Mouse (Mus musculus): Measurements from ENCODE around the gene Slc2a5.

Slc2a5 gene

DNA sequence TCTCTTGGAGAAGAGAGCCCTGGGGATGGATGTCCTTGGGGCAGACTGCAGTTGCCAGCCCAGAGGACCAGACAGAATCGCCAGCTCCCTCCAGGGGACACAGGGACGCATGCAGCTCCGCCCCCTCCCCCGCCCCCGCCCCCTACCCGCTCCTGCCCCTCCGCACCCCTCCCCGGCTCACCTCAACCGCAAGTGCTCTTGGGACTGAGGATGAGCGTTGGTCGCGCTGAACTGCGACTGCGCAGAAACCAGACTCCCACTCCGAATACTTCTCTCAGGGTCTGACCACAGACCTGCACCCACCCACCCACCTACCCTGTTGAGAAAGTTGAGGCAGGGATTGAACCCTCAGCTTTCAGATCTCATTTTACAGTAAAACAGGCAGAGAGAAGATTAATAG is at the start of gene Slc2a5:
Gene Slc2a5 (plus strand): TSS at position 229 of the 400 bp plus-strand sequence.
- no peak for DNase-seq (ENCODE audit: low read depth, low spot score)

DNA sequence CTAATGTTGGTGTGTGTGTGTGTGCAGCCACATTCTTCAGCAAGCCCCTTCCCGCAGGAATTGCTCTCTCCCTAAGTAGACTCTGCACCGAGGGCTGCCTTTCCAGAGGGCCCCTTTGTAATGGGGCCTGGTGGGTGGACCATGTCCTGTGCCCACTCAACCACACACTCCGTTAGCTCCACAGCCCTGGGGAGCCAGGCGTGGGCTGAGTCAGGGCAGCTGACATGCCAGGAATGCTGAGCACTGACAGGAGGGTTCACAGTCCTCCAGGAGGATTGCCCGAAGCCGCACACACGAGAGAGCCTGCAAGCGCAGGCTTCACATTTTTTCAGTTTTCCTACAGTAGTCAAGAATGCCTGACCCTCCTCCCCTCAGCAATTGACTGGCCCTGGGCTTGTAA is 48.9 kb upstream of the Slc2a5 start:
- DNase-seq (ENCODE audit: low read depth, low spot score): no peak

DNA sequence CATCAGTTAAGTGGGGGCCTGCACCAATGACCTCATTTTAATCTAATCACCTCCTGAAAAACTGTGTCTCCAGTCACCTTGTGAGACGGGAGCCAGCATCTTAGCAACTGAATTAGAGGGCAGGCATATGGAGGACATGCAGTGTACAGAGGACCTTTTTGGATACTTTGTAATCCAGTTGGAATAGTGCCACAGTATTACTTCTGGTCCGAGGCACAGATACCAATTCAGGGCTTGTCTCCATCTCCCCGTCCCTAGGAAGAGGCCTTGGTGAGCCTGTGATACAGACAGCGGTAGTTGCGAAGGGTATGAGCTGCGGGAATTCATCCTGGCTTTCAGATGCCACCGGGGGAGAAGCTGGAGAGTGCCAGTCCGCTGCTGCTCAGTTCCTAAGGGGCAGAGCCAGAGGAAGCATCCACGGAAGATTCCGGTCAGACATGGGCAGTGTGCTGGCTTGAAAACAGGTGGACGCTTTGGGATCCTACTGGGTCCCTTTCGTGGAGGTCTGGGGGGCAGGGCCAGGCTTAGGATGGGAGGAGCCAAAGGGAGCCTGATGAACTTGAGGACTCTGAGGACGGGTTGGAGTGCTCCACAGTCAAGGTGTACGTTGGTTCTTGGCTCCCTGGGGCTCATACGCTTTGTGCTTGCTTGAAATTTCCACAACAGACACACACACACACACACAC is 46.5 kb upstream of the Slc2a5 start:
- DNase-seq (ENCODE audit: low read depth, low spot score): no peak

DNA sequence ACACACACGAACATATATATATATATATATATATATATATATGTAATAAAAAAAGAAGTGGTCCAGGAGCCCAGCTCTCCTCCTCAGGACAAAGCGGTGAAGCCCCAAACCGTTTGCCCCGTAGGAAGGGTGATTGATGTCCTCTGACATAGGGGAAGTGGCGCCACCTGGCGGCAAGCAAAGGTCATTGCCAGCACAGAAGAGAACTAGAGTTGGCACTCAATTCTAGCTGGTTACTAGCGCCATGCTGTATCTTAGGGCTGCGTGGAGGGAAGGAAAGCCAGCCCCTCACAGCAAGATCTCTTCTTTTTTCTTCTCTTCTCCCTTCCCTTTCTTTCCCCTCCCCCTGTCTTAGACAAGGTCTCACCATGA is 46.0 kb upstream of the Slc2a5 start:
- DNase-seq (ENCODE audit: low read depth, low spot score): peak; percentile 55

- no peak for DNase-seq (ENCODE audit: low read depth, low spot score)
Observed at GRCm38 (mm10) chr4:150075350-150075749, 43.7 kb upstream of the Slc2a5 start.

GRCm38 (mm10) chr4:150076147-150076546 is 42.9 kb upstream of the Slc2a5 start:
- DNase-seq (ENCODE audit: low read depth, low spot score): no peak

- no peak for DNase-seq (ENCODE audit: low read depth, low spot score)
Observed at GRCm38 (mm10) chr4:150078646-150079045, 40.4 kb upstream of the Slc2a5 start.

DNA sequence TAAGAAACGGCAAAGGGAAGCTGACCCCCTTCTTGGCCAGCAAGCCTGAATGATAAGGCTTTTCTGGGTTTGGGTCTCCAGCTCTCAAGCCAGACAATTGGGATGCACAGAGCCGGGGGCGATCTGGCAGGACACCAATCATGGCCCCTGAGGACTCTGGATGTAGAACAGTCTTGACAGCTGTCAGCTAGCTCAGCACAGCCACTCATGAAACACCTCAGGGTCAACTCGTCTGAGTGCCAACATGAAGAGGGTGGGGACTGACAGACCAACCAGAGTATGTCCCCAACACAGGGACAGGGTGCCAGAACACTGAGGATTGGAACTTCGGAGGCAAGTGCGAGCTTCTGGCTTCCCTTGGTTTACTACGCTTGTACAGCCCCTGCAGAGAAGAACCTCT is 39.8 kb upstream of the Slc2a5 start:
- no peak for DNase-seq (ENCODE audit: low read depth, low spot score)

DNA sequence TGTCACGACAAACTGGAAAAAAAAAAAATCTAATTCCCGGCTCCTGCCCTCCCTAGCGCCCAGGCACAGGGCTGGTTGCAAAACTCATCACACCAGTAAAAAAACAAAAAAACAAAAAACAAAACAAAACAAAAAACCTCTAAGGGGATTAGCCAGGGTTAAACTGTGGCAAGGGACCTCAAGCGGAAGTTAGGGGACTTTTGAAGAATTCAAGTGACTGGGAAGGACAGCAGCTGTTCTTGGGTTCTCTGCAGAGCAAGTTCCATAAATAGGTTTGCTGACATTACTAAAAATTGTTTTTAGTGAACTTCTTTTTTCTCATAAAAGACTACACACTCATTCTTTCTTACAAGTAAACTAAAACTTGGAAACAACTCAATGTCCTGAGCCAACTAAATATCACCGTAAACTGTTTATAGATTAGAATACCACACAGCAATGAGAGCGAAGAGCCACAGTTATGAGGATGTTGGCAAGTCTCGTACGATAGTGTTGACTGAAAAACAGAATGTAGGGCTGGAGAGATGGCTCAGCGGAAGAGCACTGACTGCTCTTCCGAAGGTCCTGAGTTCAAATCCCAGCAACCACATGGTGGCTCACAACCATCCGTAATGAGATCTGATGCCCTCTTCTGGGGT is 38.6 kb upstream of the Slc2a5 start:
- DNase-seq (ENCODE audit: low read depth, low spot score): no peak

DNA sequence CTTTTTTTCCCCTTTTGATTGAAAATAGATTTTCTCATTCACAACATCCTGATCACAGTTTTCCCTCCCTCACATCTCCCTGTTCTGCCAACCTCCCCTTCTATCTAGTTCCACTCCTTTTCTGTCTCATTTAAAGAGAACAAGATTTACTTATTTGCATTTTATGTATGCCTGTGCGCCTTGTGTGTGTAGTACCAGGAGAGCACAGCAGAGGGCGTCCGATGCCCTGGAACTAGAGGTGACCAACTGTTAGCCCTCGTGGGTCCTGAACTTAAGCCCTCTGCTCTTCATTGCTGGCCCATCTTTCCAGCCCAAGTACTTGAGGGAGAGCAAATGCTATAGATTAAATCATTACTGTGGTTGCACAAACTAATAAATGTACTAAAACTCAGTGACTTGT is 33.7 kb upstream of the Slc2a5 start:
- DNase-seq (ENCODE audit: low read depth, low spot score): no peak

- no peak for DNase-seq (ENCODE audit: low read depth, low spot score)
Observed at GRCm38 (mm10) chr4:150086841-150087160, 32.3 kb upstream of the Slc2a5 start.

- DNase-seq (ENCODE audit: low read depth, low spot score): peak; percentile 94
Observed at GRCm38 (mm10) chr4:150087161-150087889, 31.8 kb upstream of the Slc2a5 start, which contains the start of gene Gpr157. Gene Gpr157 (plus strand): TSS chr4:150087365.

DNA sequence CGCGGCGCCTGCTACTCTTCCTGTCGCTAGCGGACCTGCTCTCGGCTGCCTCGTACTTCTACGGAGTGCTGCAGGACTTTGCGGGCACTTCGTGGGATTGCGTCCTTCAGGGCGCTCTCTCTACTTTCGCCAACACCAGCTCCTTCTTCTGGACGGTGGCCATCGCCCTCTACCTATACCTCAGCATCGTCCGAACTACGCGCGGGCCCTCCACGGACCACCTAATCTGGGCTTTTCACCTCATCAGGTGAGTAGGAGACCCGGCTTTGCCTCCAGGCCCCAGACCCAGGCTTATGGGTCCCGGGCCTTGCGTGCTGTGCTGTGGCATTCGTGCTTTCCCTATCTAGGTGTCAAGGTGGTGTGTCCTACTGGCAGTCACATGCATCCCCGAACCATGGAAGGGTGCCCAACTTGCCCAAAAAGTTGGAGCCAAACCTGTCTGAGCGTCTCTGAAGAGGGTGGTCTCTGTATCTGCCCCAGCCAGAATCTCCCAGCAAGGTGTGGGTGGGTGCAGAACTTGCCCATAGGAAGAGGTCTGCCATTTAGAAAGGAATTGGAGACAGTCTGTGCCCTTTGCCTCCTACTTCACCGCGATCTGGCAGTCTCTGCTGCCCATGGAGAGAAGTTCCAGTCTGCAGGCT is 31.1 kb upstream of the Slc2a5 start:
- DNase-seq (ENCODE audit: low read depth, low spot score): no peak

DNA sequence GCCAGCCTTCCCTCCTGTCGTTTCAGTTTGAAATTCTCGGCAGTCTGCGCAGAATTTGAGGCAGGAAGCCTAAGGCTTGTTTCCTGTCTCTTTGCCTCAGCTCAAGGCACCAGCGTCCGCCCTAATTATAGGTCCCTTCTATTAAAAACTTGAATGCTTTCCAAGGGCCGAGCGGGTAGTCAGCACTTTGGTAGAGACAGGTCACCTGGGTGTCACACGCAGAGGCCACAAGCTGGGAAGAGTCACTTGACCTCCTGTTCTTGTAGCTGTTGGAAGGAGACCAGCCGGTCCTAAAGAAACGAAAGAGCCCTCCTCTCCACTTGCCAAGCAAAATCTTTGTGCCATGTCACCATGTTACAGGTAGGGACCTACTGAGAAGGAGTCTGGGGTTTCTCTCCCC is 30.0 kb upstream of the Slc2a5 start:
- DNase-seq (ENCODE audit: low read depth, low spot score): no peak

DNA sequence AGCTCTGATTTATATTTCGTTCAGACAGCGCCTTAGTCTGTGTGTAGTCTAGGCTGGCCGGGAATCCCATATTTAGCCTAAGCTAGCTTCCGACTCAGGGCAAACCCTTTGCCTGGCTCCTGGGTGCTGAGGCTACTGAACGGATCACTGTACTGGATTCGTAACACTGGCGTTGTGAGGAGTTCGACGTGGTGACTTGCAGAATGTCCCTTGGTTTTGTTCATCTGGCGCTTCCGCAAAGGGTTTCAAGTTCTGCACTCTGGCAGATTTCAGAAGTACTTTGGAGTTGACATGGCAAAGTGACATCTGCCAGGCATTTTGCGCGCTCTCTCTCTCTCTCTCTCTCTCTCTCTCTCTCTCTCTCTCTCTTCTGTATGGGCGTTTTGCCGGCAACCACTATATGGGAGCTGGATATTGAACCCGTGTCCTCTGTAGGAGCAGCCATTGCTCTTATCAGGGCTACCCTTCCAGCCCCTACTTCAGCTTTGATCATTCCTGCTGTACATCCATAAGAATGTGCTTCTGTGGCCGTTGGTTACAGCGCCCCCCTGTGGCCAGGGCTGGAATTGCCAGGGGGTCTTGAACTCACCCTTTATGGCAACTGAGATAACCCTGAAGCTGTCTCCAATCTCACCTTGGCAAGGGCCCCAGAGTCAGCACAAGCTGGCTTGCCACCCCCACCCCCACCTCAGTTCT is 27.0 kb upstream of the Slc2a5 start:
- no peak for DNase-seq (ENCODE audit: low read depth, low spot score)

DNA sequence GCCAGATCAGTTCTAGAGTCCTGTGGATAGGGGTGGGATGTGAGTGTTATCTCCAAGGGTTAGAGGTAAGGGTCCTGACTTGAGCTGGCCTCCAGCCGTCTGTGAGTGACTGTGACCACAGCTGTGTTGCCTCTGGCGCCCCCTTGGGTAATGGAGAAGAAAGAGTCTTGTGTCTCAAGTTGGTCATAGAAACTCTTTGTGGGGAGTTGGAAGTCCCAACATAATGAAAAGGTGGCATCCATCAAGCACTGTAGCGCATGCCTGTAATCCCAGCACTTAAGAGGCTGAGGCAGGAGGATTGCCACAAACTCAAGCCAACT is 26.5 kb upstream of the Slc2a5 start:
- DNase-seq (ENCODE audit: low read depth, low spot score): no peak

DNA sequence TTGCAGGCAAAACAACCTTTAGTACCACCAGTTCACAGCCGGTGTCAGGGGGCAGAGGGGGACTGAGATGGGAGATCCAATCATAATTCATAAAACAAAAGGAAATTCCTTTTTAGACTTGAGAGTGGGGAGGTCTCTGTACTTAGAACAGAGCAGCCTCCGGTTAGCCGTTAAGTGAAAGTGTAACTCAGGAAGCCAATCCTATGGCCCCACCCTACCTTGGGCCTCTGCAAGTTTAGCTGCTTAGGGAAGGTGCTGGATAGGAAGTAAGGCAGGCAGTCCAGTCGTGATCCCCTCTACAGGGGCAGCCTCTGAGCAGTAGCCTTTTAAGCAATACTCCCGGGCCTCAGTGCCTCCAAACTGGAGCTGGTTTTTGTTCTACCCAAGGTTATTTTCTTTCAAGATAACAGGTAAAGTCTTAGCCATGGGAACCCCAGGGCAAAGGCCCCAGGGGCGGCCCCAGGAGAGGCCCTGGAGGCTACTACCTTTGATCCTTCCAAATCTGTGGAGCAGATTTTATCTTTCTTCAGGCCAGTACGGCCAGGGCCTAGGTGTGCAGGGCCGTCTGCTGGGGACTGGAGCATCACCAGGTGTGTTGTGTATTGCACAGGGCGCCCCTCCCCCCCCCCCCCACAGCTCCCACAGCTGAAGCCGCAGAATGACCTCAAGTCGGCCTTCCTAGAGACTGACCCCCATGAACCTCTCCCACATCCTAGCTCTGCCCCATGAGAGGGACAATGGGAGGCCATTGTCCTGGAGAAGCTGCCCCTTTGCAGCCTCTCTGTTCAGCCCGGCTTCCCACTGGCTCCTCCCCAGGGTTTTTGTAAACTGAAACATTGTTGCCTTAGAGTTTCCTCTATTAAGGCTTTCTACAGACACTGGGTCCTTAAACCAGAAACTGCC is 25.3 kb upstream of the Slc2a5 start:
- no peak for DNase-seq (ENCODE audit: low read depth, low spot score)

DNA sequence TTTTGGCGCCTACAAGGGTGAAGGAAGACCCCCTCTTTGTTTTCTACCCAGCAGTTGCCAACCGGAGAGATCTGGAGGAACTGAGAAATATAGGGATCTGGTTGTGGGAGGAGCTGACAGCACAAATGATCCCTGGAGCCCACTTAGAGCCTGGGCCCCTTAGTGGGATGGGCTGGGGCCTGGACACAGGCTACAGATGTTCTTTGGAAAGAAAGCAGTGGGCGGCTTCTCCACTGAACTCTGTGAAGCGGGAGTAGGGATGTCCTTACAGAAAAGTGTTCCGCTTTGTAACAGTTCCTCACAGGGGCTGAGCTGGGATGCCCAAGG is 24.7 kb upstream of the Slc2a5 start:
- no peak for DNase-seq (ENCODE audit: low read depth, low spot score)

GRCm38 (mm10) chr4:150096309-150096708 is 22.8 kb upstream of the Slc2a5 start:
- DNase-seq (ENCODE audit: low read depth, low spot score): no peak

- DNase-seq (ENCODE audit: low read depth, low spot score): no peak
Observed at GRCm38 (mm10) chr4:150097847-150098246, 21.2 kb upstream of the Slc2a5 start.

GRCm38 (mm10) chr4:150098880-150099279 is 20.2 kb upstream of the Slc2a5 start:
- peak; percentile 79 for DNase-seq (ENCODE audit: low read depth, low spot score)
